Mouse (Mus musculus) stomach, embryonic 16.5 days (tissue): ENCODE measurements around the gene Gal3st2b. TPM values are rescaled to one million over a fixed set of nuclear protein-coding genes. Genes with fewer than 3 reads are reported as not detected.
"Not testable (repeated sequence)": the region's sequence is repeated elsewhere in the genome, so short reads cannot be mapped to it uniquely, and the experiment has no call there.

ENCODE experiments used
- ATAC-seq: fragments of 200-750 bp; cut with Nextera tagmentation; 2 replicates; pipeline ENCODE4 v1.8.0; 2017; ENCODE audit warnings: moderate number of reproducible peaks, moderate TSS enrichment; ENCODE audit not compliant: insufficient read depth, low FRiP score
- H3K27ac ChIP-seq: fragments of 300-500 bp; sonication (generic); 2 replicates; pipeline ENCODE4 v1.5.1; 2014; ENCODE audit warnings: low read length
- H3K27me3 ChIP-seq: fragments of 300-500 bp; sonication (generic); 2 replicates; pipeline ENCODE4 v1.6.1; 2014; ENCODE audit warnings: low read length, control low read depth, mixed read lengths; ENCODE audit not compliant: control insufficient read depth, insufficient read depth
- H3K36me3 ChIP-seq: fragments of 300-500 bp; sonication (generic); 2 replicates; pipeline ENCODE4 v1.6.1; 2014; ENCODE audit warnings: low read length; ENCODE audit not compliant: control insufficient read depth, insufficient read depth
- H3K4me1 ChIP-seq: fragments of 300-500 bp; sonication (generic); 2 replicates; pipeline ENCODE4 v1.6.1; 2014; ENCODE audit warnings: low read length, control low read depth, mixed read lengths; ENCODE audit not compliant: control insufficient read depth, insufficient read depth
- H3K4me2 ChIP-seq: fragments of 300-500 bp; sonication (generic); 2 replicates; pipeline ENCODE4 v1.6.1; 2014; ENCODE audit warnings: low read depth, low read length, mixed read lengths
- H3K4me3 ChIP-seq: fragments of 300-500 bp; sonication (generic); replicated peaks from 2 replicates; pipeline ENCODE4 v1.5.1; 2014; ENCODE audit warnings: mild to moderate bottlenecking, low read length
- H3K9ac ChIP-seq: fragments of 300-500 bp; sonication (generic); 2 replicates; pipeline ENCODE4 v1.6.1; 2014; ENCODE audit warnings: low read length
- H3K9me3 ChIP-seq: fragments of 300-500 bp; sonication (generic); replicated peaks from 2 replicates; pipeline ENCODE4 v1.6.1; 2016; ENCODE audit warnings: low read length, control low read depth; ENCODE audit not compliant: control insufficient read depth
- WGBS: fragments of 180-500 bp; shearing (Covaris S2); extraction: QIAGEN DNeasy Blood & Tissue Kit; methylation state at CpG from one replicate; pipeline ENCODE4 v1.1.7; 2014; 5-methylcytosine and 5-hydroxymethylcytosine counted together
- polyA plus RNA-seq: library from polyadenylated mRNA; unstranded; fragments of >200 nt; fragmentation: Nextera tagmentation; extraction: Ambion mirVana; gene quantifications from 2 replicates; pipeline ENCODE4 v1.2.1, GENCODE M21; 2015

Gene Gal3st2b
- polyA plus RNA-seq, 1 experiment from 2014 or later: 0.10 TPM

DNA sequence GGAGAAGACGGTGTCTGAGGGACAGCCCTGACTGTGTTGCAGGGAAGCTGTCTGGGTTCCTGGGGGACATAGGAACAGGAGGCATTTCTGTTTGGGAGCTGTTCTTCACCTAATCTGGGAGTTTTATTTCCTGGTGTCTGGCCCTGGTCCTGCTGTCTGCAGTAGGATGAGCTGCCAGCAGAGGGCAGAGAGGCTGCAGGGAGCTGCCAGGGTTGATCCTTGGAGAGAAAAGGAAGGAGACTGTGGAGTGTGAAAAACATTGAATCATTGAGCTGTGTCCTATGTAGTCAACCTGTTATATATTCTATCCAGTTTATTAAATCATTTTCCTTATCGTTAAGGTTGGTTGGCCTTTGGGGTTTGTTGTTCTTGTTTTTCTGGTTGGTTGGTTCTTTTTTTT lies 6.2 kb upstream of the Gal3st2b start:
- H3K4me1 ChIP-seq, H3K4me2 ChIP-seq, H3K36me3 ChIP-seq, H3K27me3 ChIP-seq, H3K27ac ChIP-seq, ATAC-seq, H3K9me3 ChIP-seq, H3K4me3 ChIP-seq, H3K9ac ChIP-seq: not testable (repeated sequence)
- no CpG with 5 or more reads among the region's 2 CpGs for WGBS

DNA sequence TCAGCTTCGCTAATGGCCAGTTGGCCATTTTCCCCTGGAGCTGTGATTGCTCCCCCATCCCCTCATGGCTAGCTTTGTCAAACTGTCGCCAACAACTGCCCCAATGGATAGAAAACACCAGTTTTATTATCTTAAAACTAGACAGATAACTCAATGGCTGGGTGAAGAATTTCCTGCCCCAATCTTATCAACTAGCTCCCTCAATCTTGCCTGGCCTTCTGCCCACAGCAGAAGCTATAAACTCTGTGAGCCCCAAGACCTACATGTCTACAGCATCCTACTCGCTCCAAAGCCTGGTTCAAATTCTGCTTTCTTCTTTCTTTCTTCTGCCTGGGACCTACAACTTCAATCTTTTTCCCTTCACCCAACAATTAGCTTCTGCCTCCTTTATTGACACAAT lies 951 bp upstream of the Gal3st2b start:
- not testable (repeated sequence) for H3K9me3 ChIP-seq, H3K4me2 ChIP-seq, H3K9ac ChIP-seq, H3K4me1 ChIP-seq, ATAC-seq, H3K27me3 ChIP-seq, H3K36me3 ChIP-seq, H3K27ac ChIP-seq, H3K4me3 ChIP-seq
- whole genome bisulfite sequencing: 89% methylated on average over 3 of the region's 3 CpGs

DNA sequence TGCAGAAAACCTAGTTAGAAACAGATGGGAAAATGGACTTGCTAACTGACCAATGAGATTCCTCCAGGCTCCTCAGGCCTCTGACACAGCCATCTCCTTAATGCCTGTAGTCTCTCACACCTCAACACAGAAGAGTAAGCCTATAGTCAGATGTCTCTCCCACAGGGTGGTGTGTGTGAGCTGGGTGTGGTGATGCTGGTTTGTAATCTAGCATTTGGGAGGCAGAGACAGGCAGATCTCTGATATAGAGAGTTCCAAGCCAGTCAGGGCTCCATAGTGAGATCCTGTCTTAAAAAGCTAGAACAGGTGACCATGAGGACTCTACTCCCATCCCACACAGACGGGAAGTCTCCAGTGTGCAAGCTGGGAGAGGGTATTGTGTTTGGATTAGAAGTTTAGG lies 664 bp downstream of the Gal3st2b start:
- H3K9me3 ChIP-seq, H3K4me2 ChIP-seq, H3K27ac ChIP-seq, ATAC-seq, H3K36me3 ChIP-seq, H3K9ac ChIP-seq, H3K4me3 ChIP-seq, H3K4me1 ChIP-seq, H3K27me3 ChIP-seq: not testable (repeated sequence)
- 50% methylated on average over 1 of the region's 1 CpGs for WGBS

DNA sequence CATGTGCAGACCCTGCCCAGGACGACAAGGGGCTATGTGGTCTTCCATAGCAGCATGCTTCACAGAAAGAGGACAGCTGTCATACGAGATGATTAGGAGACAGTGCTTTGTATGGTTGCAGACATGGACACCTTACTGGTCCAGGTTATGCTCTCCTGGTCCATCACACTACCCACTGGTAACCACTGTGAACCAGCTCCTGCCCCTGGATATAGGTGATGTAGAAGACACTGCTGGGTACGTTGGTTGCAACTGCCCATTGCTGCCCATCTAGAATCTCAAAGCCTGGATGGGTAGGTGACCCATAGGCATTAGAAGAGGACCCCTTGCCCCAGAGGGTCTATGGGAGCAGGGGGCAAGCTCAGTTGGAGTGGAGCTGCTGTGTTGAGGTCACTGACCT lies 1.2 kb downstream of the Gal3st2b start:
- H3K9ac ChIP-seq, H3K4me3 ChIP-seq, H3K27me3 ChIP-seq, H3K9me3 ChIP-seq, ATAC-seq, H3K4me1 ChIP-seq, H3K36me3 ChIP-seq, H3K27ac ChIP-seq, H3K4me2 ChIP-seq: not testable (repeated sequence)
- 73% methylated on average over 3 of the region's 3 CpGs for WGBS

DNA sequence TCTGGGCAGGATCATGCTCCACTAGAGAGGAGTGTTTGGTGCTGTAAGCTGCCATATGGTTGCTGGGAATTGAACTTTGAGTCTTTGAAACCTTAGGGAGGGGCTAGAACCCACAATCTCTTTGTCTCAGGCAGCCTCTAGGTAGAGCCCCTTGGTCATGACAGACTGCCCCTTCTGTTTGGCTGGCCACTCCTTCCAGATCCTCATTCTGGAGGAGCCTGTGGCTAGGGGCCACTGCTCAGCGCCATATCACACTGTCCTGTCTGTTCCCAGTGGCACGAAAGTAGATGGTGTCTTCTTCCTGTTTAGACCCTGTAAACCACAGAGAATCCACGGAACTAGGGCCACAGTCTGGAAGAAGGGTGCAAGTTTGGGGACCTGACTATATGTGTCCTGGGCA lies 4.5 kb downstream of the Gal3st2b start:
- not testable (repeated sequence) for H3K27ac ChIP-seq, H3K9me3 ChIP-seq, H3K4me2 ChIP-seq, H3K4me3 ChIP-seq, H3K27me3 ChIP-seq, H3K9ac ChIP-seq, H3K36me3 ChIP-seq, H3K4me1 ChIP-seq, ATAC-seq
- WGBS: 86% methylated on average over 3 of the region's 3 CpGs

DNA sequence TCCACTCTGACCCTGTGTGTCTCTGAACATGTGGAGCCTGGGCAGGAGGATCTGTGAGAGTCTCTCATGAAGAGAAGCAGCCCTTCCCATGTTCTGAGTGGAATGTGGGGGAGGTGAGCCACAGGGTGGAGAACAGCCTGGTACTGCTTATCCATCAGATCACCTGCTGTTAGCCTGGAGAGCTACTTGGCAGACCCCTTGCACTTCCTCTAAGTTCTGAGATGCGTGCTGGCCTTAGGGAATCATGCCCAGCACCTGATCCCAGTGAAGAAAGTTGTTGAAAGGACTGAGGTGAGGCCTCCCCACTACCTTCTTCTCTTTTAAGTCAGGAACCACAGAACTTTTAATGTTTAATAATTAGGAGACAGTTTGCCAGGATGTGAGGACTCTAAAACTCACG lies 5.0 kb downstream of the Gal3st2b start:
- not testable (repeated sequence) for H3K4me2 ChIP-seq, H3K27ac ChIP-seq, H3K36me3 ChIP-seq, H3K9ac ChIP-seq, H3K4me3 ChIP-seq, H3K27me3 ChIP-seq, H3K4me1 ChIP-seq, H3K9me3 ChIP-seq
- ATAC-seq: peak; percentile 29; the same call in 1 of the 2 replicates
- 52% methylated on average over 2 of the region's 2 CpGs for WGBS

DNA sequence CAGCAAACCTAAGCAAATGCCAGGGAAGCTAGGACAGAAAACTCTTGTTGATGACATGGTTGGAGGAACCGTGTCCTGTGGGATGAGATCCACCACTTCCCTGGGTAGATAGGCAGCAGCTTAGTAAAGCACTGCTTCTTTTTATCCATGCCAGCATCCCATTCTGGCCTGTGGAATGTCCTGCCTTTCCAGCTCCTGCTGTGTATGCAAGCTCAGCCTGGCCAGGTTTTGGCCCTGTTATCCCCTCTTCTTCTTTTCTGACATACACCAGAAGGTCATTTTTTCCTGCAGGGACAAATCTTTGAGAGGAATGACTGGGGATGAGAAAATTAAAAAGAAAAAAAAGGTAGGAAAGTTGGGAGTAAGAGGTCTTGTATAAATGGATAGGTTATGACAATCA lies 17.3 kb downstream of the Gal3st2b start:
- H3K27me3 ChIP-seq, ATAC-seq, H3K4me3 ChIP-seq, H3K27ac ChIP-seq, H3K36me3 ChIP-seq, H3K9me3 ChIP-seq, H3K4me1 ChIP-seq, H3K9ac ChIP-seq, H3K4me2 ChIP-seq: not testable (repeated sequence)
- WGBS: 87% methylated on average over 1 of the region's 1 CpGs

DNA sequence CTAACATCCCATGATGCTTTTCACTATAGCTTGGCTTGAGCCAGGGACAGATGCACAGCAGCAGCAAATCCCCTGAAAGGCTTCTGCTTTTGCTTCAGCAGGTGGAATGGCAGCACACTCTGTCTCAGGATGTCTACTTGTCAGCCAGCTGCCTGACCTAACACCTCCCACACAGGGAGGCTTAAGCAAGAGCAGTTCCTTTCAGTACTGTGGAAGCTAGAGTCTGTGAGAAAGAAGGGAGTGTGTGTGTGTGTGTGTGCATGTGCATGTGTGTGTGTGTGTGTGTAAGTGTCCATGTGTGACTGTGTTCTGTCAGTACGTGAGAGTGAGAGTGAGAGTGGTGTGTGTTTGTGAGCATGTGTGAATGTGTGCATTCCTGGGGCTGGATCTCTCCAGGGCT lies 19.7 kb downstream of the Gal3st2b start:
- H3K27ac ChIP-seq, H3K36me3 ChIP-seq, H3K4me1 ChIP-seq, ATAC-seq, H3K9ac ChIP-seq, H3K4me2 ChIP-seq, H3K9me3 ChIP-seq, H3K4me3 ChIP-seq, H3K27me3 ChIP-seq: not testable (repeated sequence)
- 29% methylated on average over 1 of the region's 1 CpGs for WGBS

DNA sequence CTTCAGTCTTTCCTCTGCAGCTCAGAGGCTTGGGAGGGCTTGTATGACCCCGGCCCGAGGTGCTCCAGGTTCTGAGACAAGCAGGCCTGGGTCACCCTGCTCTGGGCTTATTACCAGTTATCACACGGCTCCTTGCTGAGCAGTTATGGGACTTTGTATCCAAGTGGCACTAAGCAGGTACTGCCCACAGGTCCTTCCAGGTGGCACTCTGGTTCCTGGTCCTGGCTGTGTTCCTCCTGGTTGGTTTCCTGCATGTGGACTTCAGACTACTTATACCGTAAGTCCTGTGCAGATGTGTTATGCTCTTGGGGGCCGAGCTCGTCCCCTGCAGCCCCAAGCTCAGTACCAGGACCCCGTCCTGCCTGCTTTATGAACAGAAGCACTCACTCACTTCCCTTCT lies 20.3 kb downstream of the Gal3st2b start:
- H3K4me3 ChIP-seq, H3K9ac ChIP-seq, H3K9me3 ChIP-seq, H3K27me3 ChIP-seq, ATAC-seq, H3K4me1 ChIP-seq, H3K27ac ChIP-seq, H3K4me2 ChIP-seq, H3K36me3 ChIP-seq: not testable (repeated sequence)
- 88% methylated on average over 7 of the region's 7 CpGs for WGBS

DNA sequence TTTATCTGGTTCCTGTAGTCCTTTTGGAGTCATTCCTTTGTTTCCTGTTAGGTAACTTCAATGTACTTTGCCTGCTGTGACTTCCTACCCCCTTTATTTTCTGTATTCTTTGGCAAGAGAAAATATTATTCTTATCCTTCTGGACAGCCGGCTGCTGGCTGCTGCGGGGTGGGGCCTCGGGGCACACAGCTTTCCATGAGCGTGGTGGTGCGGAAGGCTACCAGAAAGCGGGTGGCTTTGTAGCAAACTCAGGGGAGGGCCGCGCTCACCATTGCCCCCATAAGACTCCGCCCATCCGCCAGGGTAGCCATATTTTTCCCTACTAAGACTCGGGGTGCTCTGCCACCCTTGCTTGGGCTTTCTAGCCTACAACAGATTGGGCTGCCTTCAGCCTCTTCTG lies 31.0 kb downstream of the Gal3st2b start:
- H3K4me1 ChIP-seq, H3K4me3 ChIP-seq, H3K9ac ChIP-seq, H3K27ac ChIP-seq, H3K36me3 ChIP-seq, H3K4me2 ChIP-seq, H3K9me3 ChIP-seq, H3K27me3 ChIP-seq: not testable (repeated sequence)
- WGBS: no CpG with 5 or more reads among the region's 11 CpGs
- peak; percentile 74; the same call in 1 of the 2 replicates for ATAC-seq
